Mouse (Mus musculus): ENCODE data around the gene Klf16. TPM values are rescaled to one million over a fixed set of nuclear protein-coding genes. Genes with fewer than 3 reads are reported as not detected.

Klf16 gene
- polyA plus RNA-seq, 1 experiment: 31.0 TPM

DNA sequence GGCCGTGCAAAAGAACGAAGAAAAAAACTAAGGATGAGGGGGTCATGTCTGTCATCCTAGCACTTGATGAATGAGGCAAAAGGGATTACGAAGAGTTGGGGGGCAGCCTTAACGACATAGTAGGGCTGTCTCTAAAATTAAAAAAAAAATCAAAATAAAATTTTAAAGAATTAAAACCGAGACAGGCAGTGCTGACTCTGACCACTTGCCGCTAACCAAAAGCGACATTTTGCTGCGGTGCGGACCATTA, 44.5 kb upstream of the Klf16 start:
- no peaks in the 10 kb centered on the region for H3K36me3 ChIP-seq (ENCODE audit: control insufficient read depth, insufficient read depth, low read length)
- WGBS: 1% methylated on average over 9 of the region's 9 CpGs
- peak overlapping the region; percentile 62 for H3K4me3 ChIP-seq (ENCODE audit: control insufficient read depth, insufficient read depth, low read length)
- DNase-seq: peak; percentile 24
- H3K27me3 ChIP-seq (ENCODE audit: control insufficient read depth, insufficient read depth, low read length): no peaks in the 10 kb centered on the region
- TF ChIP-seq POLR2A (IDR thresholded peaks at IDR 0.05; ENCODE audit: control insufficient read depth, extremely low read depth, insufficient read depth, low read length, poor library complexity): no peak
- no peak for TF ChIP-seq CTCF (IDR thresholded peaks at IDR 0.05; ENCODE audit: borderline replicate concordance, control insufficient read depth, extremely low read depth, insufficient read depth, low read length, poor library complexity)
- peaks cover 32% of the 10 kb centered on the region for H3K4me1 ChIP-seq (replicated peaks; ENCODE audit: control insufficient read depth, insufficient read depth, low read length)
- peak overlapping the region; percentile 28; the same call in 1 of the 2 replicates for H3K27ac ChIP-seq (ENCODE audit: control insufficient read depth, insufficient read depth, low read length)

DNA sequence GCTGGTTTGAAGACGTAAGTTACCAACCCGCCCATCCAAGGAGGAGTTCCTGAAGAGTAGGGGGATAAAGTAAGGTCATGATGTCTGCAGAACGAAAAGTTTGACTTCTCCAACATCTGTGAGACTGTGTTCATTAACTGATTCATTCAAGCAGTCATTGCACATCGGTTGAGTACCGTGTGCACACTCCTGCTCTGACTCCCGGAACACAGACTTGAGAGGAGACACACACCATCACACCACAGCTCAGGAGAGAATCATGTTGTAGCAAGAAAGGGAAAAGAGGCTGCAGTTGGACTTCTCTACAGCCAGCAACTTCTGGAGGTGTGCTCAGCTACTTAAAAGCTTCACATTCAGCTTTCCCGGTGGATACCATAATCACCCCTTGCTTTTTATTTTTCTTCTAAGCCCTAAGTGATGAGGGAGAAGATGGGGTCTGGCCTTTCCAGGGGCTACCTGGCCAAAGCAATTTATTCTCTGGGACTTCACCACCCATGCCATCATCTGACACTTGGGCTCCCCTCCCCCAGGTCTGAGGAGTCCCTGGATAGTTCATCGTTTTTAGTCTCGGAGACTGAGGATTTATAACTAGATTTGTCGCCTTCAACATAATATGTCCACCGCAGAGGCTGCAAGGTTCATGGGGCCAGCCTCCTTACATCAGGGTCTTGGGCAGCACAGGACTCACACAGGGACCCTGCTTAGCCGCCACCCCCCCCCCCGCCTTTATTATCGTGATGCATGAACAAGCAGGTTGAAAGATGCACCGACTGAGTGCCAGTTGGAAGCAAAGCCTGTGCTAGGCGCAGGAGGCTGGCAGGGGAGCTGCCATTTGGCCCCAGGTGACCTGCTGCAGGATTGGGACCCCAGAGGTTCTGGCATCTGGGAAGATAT, 43.9 kb upstream of the Klf16 start:
- no peak overlapping the region; the same call in 1 of the 2 replicates for H3K4me3 ChIP-seq (ENCODE audit: control insufficient read depth, insufficient read depth, low read length)
- WGBS: 72% methylated on average over 16 of the region's 16 CpGs
- H3K4me1 ChIP-seq (replicated peaks; ENCODE audit: control insufficient read depth, insufficient read depth, low read length): peaks cover 32% of the 10 kb centered on the region
- no peaks in the 10 kb centered on the region for H3K36me3 ChIP-seq (ENCODE audit: control insufficient read depth, insufficient read depth, low read length)
- no peaks in the 10 kb centered on the region for H3K27me3 ChIP-seq (ENCODE audit: control insufficient read depth, insufficient read depth, low read length)
- peak overlapping the region; percentile 28; the same call in 1 of the 2 replicates for H3K27ac ChIP-seq (ENCODE audit: control insufficient read depth, insufficient read depth, low read length)
- TF ChIP-seq CTCF (IDR thresholded peaks at IDR 0.05; ENCODE audit: borderline replicate concordance, control insufficient read depth, extremely low read depth, insufficient read depth, low read length, poor library complexity): no peak
- no peak for TF ChIP-seq POLR2A (IDR thresholded peaks at IDR 0.05; ENCODE audit: control insufficient read depth, extremely low read depth, insufficient read depth, low read length, poor library complexity)
- DNase-seq: no peak

DNA sequence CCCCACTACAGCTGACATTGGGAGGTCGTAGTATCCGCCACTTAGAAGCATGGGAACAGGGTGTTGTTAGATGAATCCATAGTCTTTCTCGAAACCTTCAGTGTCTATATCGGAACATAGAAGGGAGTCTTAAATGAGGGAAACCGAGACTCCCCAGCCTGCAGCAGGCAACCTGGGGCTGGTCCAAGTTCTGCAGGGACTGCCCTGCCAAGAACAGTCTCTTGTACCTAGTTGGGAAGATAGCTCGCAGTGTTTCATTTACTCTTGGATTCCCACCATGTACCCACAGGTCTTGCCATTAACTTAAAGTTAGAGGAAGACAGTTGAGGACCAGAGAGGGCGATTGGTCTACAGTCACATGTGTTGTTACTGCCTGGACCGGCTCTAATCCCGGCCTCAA, 43.2 kb upstream of the Klf16 start:
- H3K4me1 ChIP-seq (replicated peaks; ENCODE audit: control insufficient read depth, insufficient read depth, low read length): peaks cover 30% of the 10 kb centered on the region
- H3K27ac ChIP-seq (ENCODE audit: control insufficient read depth, insufficient read depth, low read length): no peak overlapping the region

DNA sequence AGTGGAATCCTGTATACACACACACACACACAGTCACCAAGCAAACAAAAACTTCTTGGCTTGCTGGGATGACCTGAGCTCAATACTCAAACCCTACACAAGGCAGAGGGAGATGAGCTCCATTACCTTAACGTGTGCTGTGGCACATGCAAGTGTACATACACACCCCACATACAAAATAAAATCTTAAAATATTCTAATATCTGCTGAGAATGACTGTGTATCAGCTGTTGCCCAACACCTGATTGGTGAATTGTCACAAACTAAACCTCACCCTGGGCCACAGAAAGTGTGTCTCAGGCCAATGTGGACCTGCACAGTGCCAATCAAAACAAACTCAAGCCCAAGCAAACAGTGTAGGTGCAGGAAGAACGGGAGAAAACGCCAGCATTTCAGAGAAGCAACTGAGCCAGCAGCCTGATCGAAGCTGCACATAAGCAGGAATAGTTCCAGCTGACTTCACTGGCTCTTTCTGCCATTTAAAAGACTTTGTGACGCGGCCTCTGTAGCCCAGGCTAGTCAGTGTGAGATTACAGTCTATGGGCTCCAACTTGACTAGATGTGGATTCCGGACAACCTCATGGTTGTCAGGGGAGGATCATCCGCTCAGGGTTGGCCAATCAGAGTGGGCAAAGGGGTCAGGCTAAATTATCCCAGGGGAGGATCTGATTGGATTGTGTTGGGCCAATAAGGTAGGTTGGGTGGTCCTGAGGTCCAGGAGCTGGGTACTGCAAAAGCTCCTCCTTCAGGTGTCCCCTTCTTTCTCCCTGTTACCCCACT, 42.5 kb upstream of the Klf16 start:
- DNase-seq: no peak
- 91% methylated on average over 8 of the region's 8 CpGs for WGBS

More for the DNA sequence above, 43.2 kb upstream of the Klf16 start:
- no peaks in the 10 kb centered on the region for H3K27me3 ChIP-seq (ENCODE audit: control insufficient read depth, insufficient read depth, low read length)
- H3K36me3 ChIP-seq (ENCODE audit: control insufficient read depth, insufficient read depth, low read length): peaks cover 2% of the 10 kb centered on the region; the same call in 1 of the 2 replicates
- DNase-seq: no peak
- WGBS: 96% methylated on average over 9 of the region's 9 CpGs
- no peak overlapping the region for H3K4me3 ChIP-seq (ENCODE audit: control insufficient read depth, insufficient read depth, low read length)
- no peak for TF ChIP-seq CTCF (IDR thresholded peaks at IDR 0.05; ENCODE audit: borderline replicate concordance, control insufficient read depth, extremely low read depth, insufficient read depth, low read length, poor library complexity)
- TF ChIP-seq POLR2A (IDR thresholded peaks at IDR 0.05; ENCODE audit: control insufficient read depth, extremely low read depth, insufficient read depth, low read length, poor library complexity): no peak

DNA sequence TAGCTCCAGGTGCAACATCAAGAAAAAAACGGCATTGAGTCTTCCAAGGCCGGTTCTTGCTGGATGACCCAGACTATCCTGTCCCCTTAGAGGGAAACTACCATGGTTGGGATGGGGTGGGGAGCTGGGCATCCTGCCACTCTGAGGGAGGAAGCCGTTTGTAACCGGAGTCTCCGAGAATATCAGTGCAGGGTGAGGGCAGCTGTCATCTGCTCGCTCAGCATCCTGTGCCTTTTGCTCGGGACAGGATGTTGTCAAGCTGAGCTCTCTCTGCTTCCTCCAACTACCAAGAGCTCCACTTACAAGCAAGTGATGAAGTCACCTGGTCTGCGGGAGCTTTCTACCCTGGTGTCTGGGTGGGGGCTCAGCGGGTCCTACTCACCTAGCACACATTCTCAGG, 41.1 kb upstream of the Klf16 start:
- Histone ChIP-seq H3K27ac (ENCODE audit: control insufficient read depth, insufficient read depth, low read length) (peak overlapping the region; percentile 97), H3K4me3 (ENCODE audit: control insufficient read depth, insufficient read depth, low read length) (no peak overlapping the region), H3K4me1 (replicated peaks; ENCODE audit: control insufficient read depth, insufficient read depth, low read length) (peaks cover 34% of the 10 kb centered on the region), H3K27me3 (ENCODE audit: control insufficient read depth, insufficient read depth, low read length) (no peaks in the 10 kb centered on the region), H3K36me3 (ENCODE audit: control insufficient read depth, insufficient read depth, low read length) (peaks cover 4% of the 10 kb centered on the region; the same call in 1 of the 2 replicates)
- DNase-seq: peak; percentile 79
- TF ChIP-seq CTCF (IDR thresholded peaks at IDR 0.05; ENCODE audit: borderline replicate concordance, control insufficient read depth, extremely low read depth, insufficient read depth, low read length, poor library complexity) (no peak), POLR2A (IDR thresholded peaks at IDR 0.05; ENCODE audit: control insufficient read depth, extremely low read depth, insufficient read depth, low read length, poor library complexity) (peak; percentile 32; the same call in 1 of the 2 replicates)
- WGBS: 3% methylated on average over 9 of the region's 9 CpGs

More for the DNA sequence above, 42.5 kb upstream of the Klf16 start:
- H3K27me3 ChIP-seq (ENCODE audit: control insufficient read depth, insufficient read depth, low read length): no peaks in the 10 kb centered on the region
- TF ChIP-seq CTCF (IDR thresholded peaks at IDR 0.05; ENCODE audit: borderline replicate concordance, control insufficient read depth, extremely low read depth, insufficient read depth, low read length, poor library complexity) (no peak), POLR2A (IDR thresholded peaks at IDR 0.05; ENCODE audit: control insufficient read depth, extremely low read depth, insufficient read depth, low read length, poor library complexity) (no peak)
- H3K4me3 ChIP-seq (ENCODE audit: control insufficient read depth, insufficient read depth, low read length): no peak overlapping the region
- H3K36me3 ChIP-seq (ENCODE audit: control insufficient read depth, insufficient read depth, low read length): peaks cover 4% of the 10 kb centered on the region; the same call in 1 of the 2 replicates
- peaks cover 32% of the 10 kb centered on the region for H3K4me1 ChIP-seq (replicated peaks; ENCODE audit: control insufficient read depth, insufficient read depth, low read length)
- no peak overlapping the region for H3K27ac ChIP-seq (ENCODE audit: control insufficient read depth, insufficient read depth, low read length)

DNA sequence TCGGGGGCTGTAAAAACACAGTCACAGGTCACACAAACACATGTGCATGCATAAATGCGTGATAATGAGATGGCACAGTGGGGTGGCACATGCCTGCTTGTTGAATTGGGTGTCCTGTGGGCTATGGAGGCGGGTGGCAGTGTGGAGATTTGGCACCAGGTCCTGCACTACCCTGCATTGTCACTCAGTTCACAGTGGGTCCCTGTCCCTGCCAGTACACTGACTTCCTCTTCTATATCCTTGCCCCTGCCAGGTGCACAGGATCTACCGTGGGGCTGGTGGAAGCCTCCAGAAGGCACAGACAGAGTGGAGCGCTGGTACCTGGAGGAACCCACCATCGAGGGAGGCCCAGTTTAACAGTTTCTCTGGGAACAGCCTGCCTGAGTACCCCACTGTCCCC, 37.2 kb upstream of the Klf16 start:
- 39% methylated on average over 6 of the region's 6 CpGs for WGBS
- TF ChIP-seq POLR2A (IDR thresholded peaks at IDR 0.05; ENCODE audit: control insufficient read depth, extremely low read depth, insufficient read depth, low read length, poor library complexity) (no peak), CTCF (IDR thresholded peaks at IDR 0.05; ENCODE audit: borderline replicate concordance, control insufficient read depth, extremely low read depth, insufficient read depth, low read length, poor library complexity) (no peak)
- peak; percentile 44 for DNase-seq
- peak overlapping the region; percentile 91 for H3K27ac ChIP-seq (ENCODE audit: control insufficient read depth, insufficient read depth, low read length)
- peaks cover 4% of the 10 kb centered on the region; the same call in 1 of the 2 replicates for H3K36me3 ChIP-seq (ENCODE audit: control insufficient read depth, insufficient read depth, low read length)
- H3K4me3 ChIP-seq (ENCODE audit: control insufficient read depth, insufficient read depth, low read length): no peak overlapping the region
- no peaks in the 10 kb centered on the region for H3K27me3 ChIP-seq (ENCODE audit: control insufficient read depth, insufficient read depth, low read length)
- peaks cover 51% of the 10 kb centered on the region for H3K4me1 ChIP-seq (replicated peaks; ENCODE audit: control insufficient read depth, insufficient read depth, low read length)

All from thymus, adult 2 months (tissue).